Mouse (Mus musculus) thymus, adult 2 months (tissue): ENCODE measurements at regions not wholly inside any gene's neighbourhood (a gene's known extent, or its start where the extent isn't known, plus 50 kb on each side); places are given as distances from the start of the nearest gene placed in this dataset.

Source experiments
- CTCF ChIP-seq: fragments of 200-500 bp; IDR thresholded peaks from 2 replicates; pipeline ENCODE4 v1.5.1; 2012; ENCODE audit warnings: mild to moderate bottlenecking, control low read depth, low read length, moderate library complexity, borderline replicate concordance; ENCODE audit not compliant: control insufficient read depth, poor library complexity, insufficient read depth; ENCODE audit errors: extremely low read depth
- POLR2A ChIP-seq: fragments of 200-500 bp; IDR thresholded peaks from 2 replicates; pipeline ENCODE4 v1.6.1; 2012; ENCODE audit warnings: mild to moderate bottlenecking, low read length, control low read depth, moderate library complexity; ENCODE audit not compliant: control insufficient read depth, poor library complexity, insufficient read depth; ENCODE audit errors: extremely low read depth

DNA sequence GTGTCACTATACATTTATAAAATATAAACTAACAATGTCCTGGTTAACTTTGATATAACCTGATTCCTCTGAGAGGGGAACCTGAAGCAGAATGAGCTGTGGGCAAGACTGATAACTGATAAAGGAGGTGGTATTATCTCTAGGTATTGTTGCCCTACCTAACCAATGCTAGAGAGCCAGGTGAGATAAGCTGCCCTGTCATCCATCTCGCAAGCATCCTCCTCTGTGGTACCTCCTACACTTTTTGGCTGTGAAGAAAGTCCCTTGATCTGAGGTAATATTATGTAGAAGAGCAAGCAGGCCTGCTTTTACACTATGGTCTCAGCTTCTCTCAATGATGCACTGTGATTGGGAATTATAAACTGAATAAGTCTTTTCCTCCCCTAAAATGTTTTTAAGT is 87.2 kb upstream of the Tent5a start:
- no peak for TF ChIP-seq CTCF
- no peak for TF ChIP-seq POLR2A
